Mouse (Mus musculus) gastrocnemius, adult 18-20 months (tissue): ENCODE measurements at regions not wholly inside any gene's neighbourhood (a gene's known extent, or its start where the extent isn't known, plus 50 kb on each side); places are given as distances from the start of the nearest gene placed in this dataset.

Source experiments
- DNase-seq: peaks from one replicate; pipeline ENCODE4 v3.0.0; 2021; ENCODE audit warnings: low spot score

GRCm38 (mm10) chr3:63551661-63552060, 68.0 kb upstream of the Gm34302 start:
- DNase-seq = no peak

GRCm38 (mm10) chr3:63542638-63543408, 59.1 kb upstream of the Gm34302 start:
- DNase-seq = no peak

GRCm38 (mm10) chr3:63538881-63539280, 55.2 kb upstream of the Gm34302 start:
- no peak for DNase-seq

- no peak for DNase-seq
Measured at GRCm38 (mm10) chr3:63534141-63534540, 50.5 kb upstream of the Gm34302 start.
